Mouse (Mus musculus) macrophage (primary cell): ENCODE data around the gene Cln6. TPM values are rescaled to one million over a fixed set of nuclear protein-coding genes. Genes with fewer than 3 reads are reported as not detected.
A peak's percentile ranks its signal among the peaks of the same experiment; 100 is the strongest.
"Not testable (repeated sequence)": the region's sequence is repeated elsewhere in the genome, so short reads cannot be mapped to it uniquely, and the experiment has no call there.

Experiments
- H3K27ac ChIP-seq: fragments of 350-480 bp; formaldehyde crosslinking; 2 replicates; pipeline ENCODE4 v1.9.0; 2021
- H3K36me3 ChIP-seq: fragments of 350-480 bp; formaldehyde crosslinking; 2 replicates; pipeline ENCODE4 v1.9.0; 2021; ENCODE audit errors: inconsistent target
- H3K4me3 ChIP-seq: fragments of 350-480 bp; formaldehyde crosslinking; 2 replicates; pipeline ENCODE4 v1.9.0; 2021; ENCODE audit errors: inconsistent target
- H3K79me2 ChIP-seq: fragments of 350-480 bp; formaldehyde crosslinking; 2 replicates; pipeline ENCODE4 v1.9.0; 2021; ENCODE audit errors: inconsistent target
- WGBS: methylation state at CpG from one replicate; pipeline ENCODE4 v1.1.7; 2026; ENCODE audit warnings: inconsistent platforms; ENCODE audit not compliant: missing documents; 5-methylcytosine and 5-hydroxymethylcytosine counted together
- polyA plus RNA-seq: library from polyadenylated mRNA; stranded (reverse); fragments of 250-400 nt; gene quantifications from 3 replicates; pipeline ENCODE4 v1.2.4, GENCODE M21; 2018; ENCODE audit warnings: inconsistent platforms

Gene Cln6
- polyA plus RNA-seq, 1 experiment from 2014 or later, result 44.8 TPM

DNA sequence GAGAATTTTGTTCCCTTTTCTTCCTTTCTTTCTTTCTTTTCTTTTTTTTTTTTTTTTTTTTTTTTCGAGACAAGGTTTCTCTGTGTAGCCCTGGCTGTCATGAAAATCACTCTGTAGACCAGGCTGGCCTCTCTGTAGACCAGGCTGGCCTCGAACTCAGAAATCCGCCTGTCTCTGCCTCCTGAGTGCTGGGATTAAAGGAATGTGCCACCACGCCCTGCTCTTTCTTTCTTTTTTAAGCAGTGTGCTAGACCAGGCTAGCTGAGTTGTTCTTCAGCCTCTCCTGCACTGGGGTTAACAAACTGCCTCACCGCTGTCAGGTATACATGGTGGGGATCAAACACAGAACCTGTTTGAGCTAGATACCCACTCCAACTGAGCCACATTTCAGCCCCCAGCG lies 18.7 kb upstream of the Cln6 start:
- not testable (repeated sequence) for H3K4me3 ChIP-seq, H3K36me3 ChIP-seq, H3K27ac ChIP-seq, H3K79me2 ChIP-seq
- WGBS, result 94% methylated on average over 5 of the region's 6 CpGs

DNA sequence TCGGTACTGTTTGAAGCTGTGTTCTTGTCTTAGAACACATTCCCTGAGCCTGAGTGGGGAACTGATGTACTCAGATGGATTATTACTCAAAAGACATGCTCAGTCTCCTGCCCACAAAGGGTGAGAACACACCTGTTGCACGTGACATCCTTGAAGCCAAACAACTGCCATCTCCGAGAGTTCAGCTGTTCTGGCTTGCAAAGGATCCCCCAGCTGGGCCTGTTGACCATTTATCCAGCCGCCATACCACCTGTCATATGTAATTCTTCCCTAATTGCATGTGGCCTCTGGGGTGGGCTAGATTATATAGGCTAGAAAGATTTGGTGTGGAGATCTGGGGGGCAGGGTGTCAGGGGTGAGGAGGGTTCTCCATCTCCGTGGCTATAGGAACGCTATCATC lies 17.8 kb upstream of the Cln6 start:
- Histone ChIP-seq H3K36me3 (no peaks in the 10 kb centered on the region), H3K27ac (no peak overlapping the region), H3K79me2 (no peaks in the 10 kb centered on the region), H3K4me3 (no peak overlapping the region)
- WGBS, result 93% methylated on average over 6 of the region's 6 CpGs

GRCm38 (mm10) chr9:62821811-62822210 lies 16.8 kb upstream of the Cln6 start:
- H3K27ac ChIP-seq, result no peak overlapping the region
- no peaks in the 10 kb centered on the region for H3K36me3 ChIP-seq
- WGBS, result 98% methylated on average over 4 of the region's 7 CpGs
- H3K79me2 ChIP-seq, result no peaks in the 10 kb centered on the region
- H3K4me3 ChIP-seq, result no peak overlapping the region

DNA sequence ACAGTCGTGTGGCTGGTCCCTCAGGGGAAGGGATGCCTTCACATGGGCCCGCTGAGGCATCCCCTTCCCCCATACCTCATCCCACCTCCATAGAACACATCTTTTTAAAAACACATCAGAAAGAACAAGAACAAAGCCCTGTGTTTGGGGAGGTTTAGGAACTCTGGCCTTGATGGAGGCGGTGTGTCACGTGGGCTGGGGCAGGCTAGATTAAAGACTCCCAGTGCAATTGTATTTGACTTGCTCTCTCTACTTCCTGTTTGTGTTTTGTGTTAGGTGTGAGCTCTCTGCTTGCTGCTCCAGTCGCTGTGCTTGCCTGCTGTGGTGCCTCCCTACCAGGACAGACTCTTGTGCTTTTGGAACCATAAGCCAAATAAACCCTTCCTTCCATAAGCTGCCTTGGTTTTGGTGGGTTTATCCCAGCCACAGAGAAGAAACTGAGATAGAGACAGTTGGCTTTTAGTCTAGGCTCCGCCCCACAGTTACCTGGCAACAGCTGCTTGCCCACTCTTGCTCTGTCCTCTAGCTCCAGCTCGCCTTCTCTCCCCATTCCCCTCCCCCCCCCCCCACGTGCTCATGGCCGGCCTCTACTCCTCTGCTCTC lies 12.7 kb upstream of the Cln6 start:
- no peaks in the 10 kb centered on the region for H3K36me3 ChIP-seq
- H3K4me3 ChIP-seq, result no peak overlapping the region
- H3K79me2 ChIP-seq, result no peaks in the 10 kb centered on the region
- 80% methylated on average over 7 of the region's 9 CpGs for WGBS
- H3K27ac ChIP-seq, result no peak overlapping the region

GRCm38 (mm10) chr9:62826456-62826855 lies 12.1 kb upstream of the Cln6 start:
- H3K79me2 ChIP-seq, result no peaks in the 10 kb centered on the region
- WGBS, result 83% methylated on average over 7 of the region's 7 CpGs
- H3K27ac ChIP-seq, result no peak overlapping the region
- H3K4me3 ChIP-seq, result no peak overlapping the region
- H3K36me3 ChIP-seq, result no peaks in the 10 kb centered on the region

DNA sequence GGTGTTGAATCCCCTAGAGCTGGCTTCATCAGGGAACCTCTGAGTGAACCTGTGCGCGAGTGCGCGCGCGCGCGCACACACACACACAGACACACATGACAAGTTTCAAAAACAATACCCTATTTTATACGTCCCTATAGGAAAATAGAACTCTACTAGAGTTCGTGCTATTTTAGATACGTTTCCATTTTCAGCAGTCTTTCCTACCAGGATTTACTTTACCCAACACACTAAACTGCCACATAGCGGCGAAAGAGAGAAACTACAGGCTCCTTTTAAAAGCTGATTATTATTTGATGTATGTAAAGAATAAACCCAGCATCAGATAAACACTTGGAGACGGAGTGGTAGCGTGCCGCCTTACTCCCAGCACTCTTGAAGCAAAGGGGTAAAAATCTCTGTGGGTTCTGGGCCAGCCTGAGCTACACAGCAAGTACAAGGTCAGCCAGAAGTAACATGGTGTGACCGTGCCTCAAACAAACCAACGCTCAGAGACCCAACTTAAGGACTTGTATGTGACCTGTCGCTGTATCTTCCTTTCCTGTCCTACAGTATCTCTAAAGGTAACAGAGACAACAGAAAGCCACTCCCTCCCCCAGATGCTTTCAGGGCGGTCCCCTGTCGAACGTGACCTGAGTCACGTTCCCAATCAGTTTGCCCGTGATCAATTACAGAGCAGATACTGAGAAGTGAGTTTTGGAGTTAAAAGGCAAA lies 10.5 kb upstream of the Cln6 start:
- Histone ChIP-seq H3K36me3 (no peaks in the 10 kb centered on the region), H3K27ac (peak overlapping the region; percentile 27), H3K79me2 (no peaks in the 10 kb centered on the region), H3K4me3 (peak overlapping the region; percentile 14; the same call in 1 of the 2 replicates)
- WGBS, result 6% methylated on average over 16 of the region's 24 CpGs

GRCm38 (mm10) chr9:62828662-62829086 lies 9.9 kb upstream of the Cln6 start:
- under 1% methylated on average over 23 of the region's 23 CpGs for WGBS
- peak overlapping the region; percentile 14; the same call in 1 of the 2 replicates for H3K4me3 ChIP-seq
- no peaks in the 10 kb centered on the region for H3K79me2 ChIP-seq
- H3K27ac ChIP-seq, result peak overlapping the region; percentile 49
- no peaks in the 10 kb centered on the region for H3K36me3 ChIP-seq

DNA sequence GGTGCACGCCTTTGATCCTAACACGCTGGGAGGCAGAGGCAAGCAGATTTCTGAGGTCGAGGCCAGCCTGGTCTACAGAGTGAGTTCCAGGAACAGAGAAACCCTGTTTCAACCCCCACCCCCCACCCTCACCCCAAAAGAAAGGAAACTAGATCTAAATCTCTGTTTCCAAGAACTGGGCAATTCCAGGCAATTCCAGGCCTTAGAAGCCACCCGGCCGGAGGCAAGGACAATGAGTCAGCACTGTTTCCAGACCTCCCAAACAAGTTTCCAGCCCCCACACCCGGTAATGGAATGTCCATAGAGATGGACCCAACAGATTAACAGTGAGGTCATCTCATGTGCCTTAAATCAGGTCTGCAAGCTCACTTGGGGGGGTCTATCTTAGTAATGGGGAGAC lies 8.7 kb upstream of the Cln6 start:
- no peaks in the 10 kb centered on the region for H3K36me3 ChIP-seq

GRCm38 (mm10) chr9:62834906-62835305 lies 3.7 kb upstream of the Cln6 start:
- H3K36me3 ChIP-seq, result no peaks in the 10 kb centered on the region
- 90% methylated on average over 5 of the region's 5 CpGs for whole genome bisulfite sequencing
- no peak overlapping the region for H3K27ac ChIP-seq
- H3K4me3 ChIP-seq, result no peak overlapping the region
- H3K79me2 ChIP-seq, result peaks cover 8% of the 10 kb centered on the region; the same call in 1 of the 2 replicates

More for the DNA sequence above, 8.7 kb upstream of the Cln6 start:
- no peaks in the 10 kb centered on the region for H3K79me2 ChIP-seq
- WGBS, result 88% methylated on average over 6 of the region's 6 CpGs
- H3K27ac ChIP-seq, result peak overlapping the region; percentile 49
- H3K4me3 ChIP-seq, result no peak overlapping the region

GRCm38 (mm10) chr9:62835705-62836446 lies 2.7 kb upstream of the Cln6 start:
- H3K36me3 ChIP-seq, result no peaks in the 10 kb centered on the region
- no peak overlapping the region for H3K4me3 ChIP-seq
- H3K79me2 ChIP-seq, result peaks cover 10% of the 10 kb centered on the region; the same call in 1 of the 2 replicates
- WGBS, result 68% methylated on average over 4 of the region's 4 CpGs
- H3K27ac ChIP-seq, result no peak overlapping the region

- Histone ChIP-seq H3K36me3 (no peaks in the 10 kb centered on the region), H3K4me3 (no peak overlapping the region), H3K79me2 (peaks cover 10% of the 10 kb centered on the region; the same call in 1 of the 2 replicates), H3K27ac (peak overlapping the region; percentile 68)
- 53% methylated on average over 3 of the region's 3 CpGs for WGBS
Observed at GRCm38 (mm10) chr9:62837611-62838010, 974 bp upstream of the Cln6 start.

GRCm38 (mm10) chr9:62838146-62838505 lies 459 bp upstream of the Cln6 start:
- Histone ChIP-seq H3K4me3 (peak overlapping the region; percentile 27), H3K36me3 (no peaks in the 10 kb centered on the region), H3K79me2 (peaks cover 10% of the 10 kb centered on the region; the same call in 1 of the 2 replicates), H3K27ac (peak overlapping the region; percentile 68)
- WGBS, result 6% methylated on average over 8 of the region's 8 CpGs

DNA sequence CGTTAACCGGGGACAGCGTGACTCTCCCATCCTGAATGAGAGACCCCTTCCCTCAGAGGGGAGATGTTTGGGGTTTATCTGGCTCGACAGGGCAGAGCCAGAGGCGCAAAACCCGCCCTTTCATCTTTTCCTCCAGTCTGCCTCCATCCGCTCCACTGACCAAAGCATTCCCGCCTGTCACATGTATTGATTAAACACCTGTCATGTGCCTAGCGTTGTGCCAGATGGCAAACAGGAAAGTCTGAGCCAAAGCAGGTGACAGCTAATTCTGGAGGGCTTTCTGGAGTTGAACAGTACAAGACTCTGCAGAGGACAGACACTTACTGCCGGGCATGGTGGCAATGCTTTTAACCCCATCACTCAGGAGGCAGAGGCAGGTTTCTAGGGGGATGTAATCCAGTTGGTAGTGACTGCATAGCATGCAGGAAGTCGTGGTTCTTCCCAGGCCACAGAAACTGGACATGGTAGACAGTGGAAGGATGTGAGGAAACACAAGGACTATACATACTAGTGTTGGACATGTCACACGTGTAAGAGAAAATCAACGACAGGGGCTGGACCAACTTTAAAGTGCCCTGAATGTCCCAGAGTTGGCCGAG lies 686 bp downstream of the Cln6 start:
- WGBS, result 9% methylated on average over 14 of the region's 14 CpGs
- H3K79me2 ChIP-seq, result peaks cover 10% of the 10 kb centered on the region; the same call in 1 of the 2 replicates
- peak overlapping the region; percentile 80 for H3K4me3 ChIP-seq
- no peaks in the 10 kb centered on the region for H3K36me3 ChIP-seq
- H3K27ac ChIP-seq, result peak overlapping the region; percentile 73

- H3K27ac ChIP-seq, result no peak overlapping the region
- peaks cover 20% of the 10 kb centered on the region; the same call in 1 of the 2 replicates for H3K36me3 ChIP-seq
- 95% methylated on average over 8 of the region's 10 CpGs for WGBS
- peaks cover 10% of the 10 kb centered on the region; the same call in 1 of the 2 replicates for H3K79me2 ChIP-seq
- no peak overlapping the region for H3K4me3 ChIP-seq
Observed at GRCm38 (mm10) chr9:62843356-62844024, 4.9 kb downstream of the Cln6 start.
